Mouse (Mus musculus) cerebellum, adult 2 months (tissue): ENCODE results near the gene Eef1a2.

Experiments used
- CTCF ChIP-seq: fragments of 200-500 bp; IDR thresholded peaks from 2 replicates; pipeline ENCODE4 v1.5.1; 2011; ENCODE audit warnings: low read depth, mild to moderate bottlenecking, control low read depth, low read length, moderate library complexity, borderline replicate concordance; ENCODE audit not compliant: insufficient read depth
- POLR2A ChIP-seq: fragments of 200-500 bp; IDR thresholded peaks from 2 replicates; pipeline ENCODE4 v1.6.1; 2011; ENCODE audit warnings: low read length, control low read depth, borderline replicate concordance; ENCODE audit not compliant: insufficient read depth

DNA sequence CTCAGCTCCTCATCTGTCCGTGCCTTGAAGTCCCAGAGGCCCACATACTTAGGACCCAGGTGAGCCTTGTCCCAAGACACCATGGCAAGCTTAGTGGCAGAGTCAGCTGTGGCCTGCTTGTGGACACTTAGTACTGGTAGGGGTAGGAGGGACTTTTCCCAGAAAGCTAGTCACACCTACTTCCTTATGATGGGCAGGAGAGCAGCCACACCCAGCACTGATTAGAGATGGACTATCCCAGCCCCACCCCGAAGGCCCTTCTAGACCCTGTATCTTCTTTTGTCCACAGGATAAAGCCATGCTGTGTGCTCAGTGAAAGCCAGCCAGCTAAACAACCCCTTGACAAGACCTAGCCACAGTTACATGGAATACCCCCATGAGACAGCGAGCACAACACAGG is 45.6 kb upstream of the Eef1a2 start, which contains the start of gene Ptk6:
- TF ChIP-seq POLR2A (no peak), CTCF (no peak)
